Mouse (Mus musculus): ENCODE data around the gene Safb2. TPM values are rescaled to one million over a fixed set of nuclear protein-coding genes. Genes with fewer than 3 reads are reported as not detected.

The Safb2 gene
- polyA plus RNA-seq, 1 experiment = 339 TPM

DNA sequence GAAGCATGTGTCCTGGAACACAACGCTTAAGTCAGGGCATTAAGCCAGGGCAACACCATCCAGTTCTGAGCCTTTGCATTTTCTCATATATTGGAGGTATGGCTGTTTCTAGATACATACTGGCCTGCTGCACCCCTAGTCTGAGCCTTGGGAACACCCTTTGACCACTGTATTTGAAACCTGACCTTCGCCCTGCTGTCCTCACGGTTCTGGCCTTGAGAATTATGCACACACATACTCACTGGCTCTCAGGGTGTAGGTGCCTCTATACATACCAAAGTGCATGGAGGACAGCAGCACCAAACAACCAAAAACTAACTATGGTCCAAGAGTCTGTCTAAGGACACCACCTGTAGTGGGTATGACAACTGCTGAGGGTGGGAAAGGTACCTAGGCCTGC is 11.4 kb downstream of the Safb2 start:
- no peak for TF ChIP-seq POLR2A (IDR thresholded peaks at IDR 0.05; ENCODE audit: insufficient read depth, low read depth, low read length)
- no peak for TF ChIP-seq CTCF (IDR thresholded peaks at IDR 0.05; ENCODE audit: insufficient read depth, low read depth, low read length)
- no peak overlapping the region for H3K4me3 ChIP-seq (ENCODE audit: insufficient read depth, low read depth, low read length)
- H3K4me1 ChIP-seq (ENCODE audit: control insufficient read depth, insufficient read depth, low read length) = no peaks in the 10 kb centered on the region
- 82% methylated on average over 3 of the region's 3 CpGs for WGBS
- H3K27ac ChIP-seq (ENCODE audit: insufficient read depth, low read depth, low read length) = no peak overlapping the region

DNA sequence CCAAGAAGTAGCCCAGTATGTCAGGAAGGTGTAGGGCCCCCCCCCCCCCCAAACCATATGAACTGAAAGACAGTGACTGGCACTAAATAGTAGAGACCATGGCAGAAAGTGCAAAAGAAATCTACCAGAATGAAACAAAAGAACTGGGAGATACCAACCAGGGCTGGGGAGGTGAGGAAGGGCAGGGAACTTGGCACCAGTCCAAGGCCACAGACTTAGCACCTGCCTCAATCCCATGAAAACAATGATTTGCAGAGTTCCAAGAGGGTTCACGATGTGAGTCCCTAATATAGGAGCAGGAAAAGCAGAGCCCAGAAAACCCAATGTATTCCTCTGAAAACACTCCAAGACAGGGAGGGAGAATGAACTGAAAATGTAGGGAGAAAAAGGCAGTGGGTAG is 12.2 kb downstream of the Safb2 start:
- TF ChIP-seq CTCF (IDR thresholded peaks at IDR 0.05; ENCODE audit: insufficient read depth, low read depth, low read length) (no peak), POLR2A (IDR thresholded peaks at IDR 0.05; ENCODE audit: insufficient read depth, low read depth, low read length) (no peak)
- H3K4me3 ChIP-seq (ENCODE audit: insufficient read depth, low read depth, low read length) = no peak overlapping the region

DNA sequence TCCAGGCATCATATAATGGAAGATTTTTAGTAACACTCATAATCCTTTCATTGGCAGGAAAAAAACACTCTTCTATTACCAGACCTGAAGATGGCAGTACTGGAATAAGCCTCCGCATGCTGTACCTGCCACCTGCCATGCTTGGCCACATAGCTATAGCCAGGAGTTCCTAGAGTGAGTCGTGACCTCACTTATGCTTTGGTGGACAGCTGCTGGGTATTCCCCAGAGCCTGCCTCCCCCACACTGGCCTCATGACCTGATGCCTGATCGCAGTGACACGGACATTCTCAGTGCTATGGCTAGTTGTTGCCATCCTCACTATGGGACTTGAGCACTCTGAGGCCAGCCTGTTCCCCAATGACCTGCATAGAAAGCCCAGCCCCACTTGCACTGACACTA is 14.1 kb downstream of the Safb2 start:
- Histone ChIP-seq H3K27ac (ENCODE audit: insufficient read depth, low read depth, low read length) (no peak overlapping the region), H3K4me1 (ENCODE audit: control insufficient read depth, insufficient read depth, low read length) (no peaks in the 10 kb centered on the region), H3K4me3 (ENCODE audit: insufficient read depth, low read depth, low read length) (no peak overlapping the region)
- 89% methylated on average over 4 of the region's 4 CpGs for WGBS
- TF ChIP-seq POLR2A (IDR thresholded peaks at IDR 0.05; ENCODE audit: insufficient read depth, low read depth, low read length) (no peak), CTCF (IDR thresholded peaks at IDR 0.05; ENCODE audit: insufficient read depth, low read depth, low read length) (no peak)

More for the DNA sequence above, 12.2 kb downstream of the Safb2 start:
- Histone ChIP-seq H3K27ac (ENCODE audit: insufficient read depth, low read depth, low read length) (no peak overlapping the region), H3K4me1 (ENCODE audit: control insufficient read depth, insufficient read depth, low read length) (no peaks in the 10 kb centered on the region)
- 7% methylated on average over 1 of the region's 1 CpGs for WGBS

DNA sequence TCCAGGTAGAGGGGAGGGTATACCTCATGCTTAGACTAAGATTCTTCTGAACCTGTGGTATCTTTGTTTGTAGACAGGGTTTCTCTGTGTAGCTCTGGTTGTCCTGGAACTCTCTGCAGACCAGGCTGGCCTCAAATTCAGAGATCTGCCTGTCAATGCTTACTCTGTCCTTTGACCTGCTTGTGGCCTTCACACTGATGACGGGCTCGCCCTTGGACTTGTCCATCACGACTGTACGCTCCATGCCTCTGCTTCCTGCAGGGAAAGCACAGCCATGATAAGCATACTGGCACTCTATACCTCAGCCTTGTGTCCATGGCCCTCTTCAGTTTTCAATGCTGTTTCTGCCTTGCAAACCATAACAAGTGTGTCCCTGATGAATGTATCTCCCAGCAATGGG is 17.0 kb downstream of the Safb2 start:
- Histone ChIP-seq H3K27ac (ENCODE audit: insufficient read depth, low read depth, low read length) (no peak overlapping the region), H3K4me3 (ENCODE audit: insufficient read depth, low read depth, low read length) (no peak overlapping the region), H3K4me1 (ENCODE audit: control insufficient read depth, insufficient read depth, low read length) (no peaks in the 10 kb centered on the region)
- 94% methylated on average over 4 of the region's 4 CpGs for WGBS
- TF ChIP-seq CTCF (IDR thresholded peaks at IDR 0.05; ENCODE audit: insufficient read depth, low read depth, low read length) (no peak), POLR2A (IDR thresholded peaks at IDR 0.05; ENCODE audit: insufficient read depth, low read depth, low read length) (no peak)

DNA sequence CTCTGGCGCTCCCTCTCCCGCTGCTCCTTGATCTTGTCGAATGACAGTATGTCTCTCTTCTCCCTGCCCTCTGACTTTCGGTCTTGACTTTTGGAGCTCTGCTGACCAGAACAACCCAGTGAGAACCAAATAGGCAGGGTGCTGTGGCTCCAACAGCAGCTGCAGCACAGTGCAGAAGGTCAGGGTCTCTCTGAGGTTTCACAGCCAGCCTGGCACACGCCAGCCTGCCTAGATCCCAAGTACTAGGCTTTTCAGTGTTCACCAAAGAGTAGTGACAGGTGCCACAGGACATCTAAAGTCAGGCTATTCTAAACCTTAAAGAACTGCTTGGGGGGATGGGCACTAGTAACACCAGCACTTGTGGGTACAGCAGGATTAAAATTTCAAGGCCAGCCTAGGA is 17.5 kb downstream of the Safb2 start:
- 91% methylated on average over 5 of the region's 5 CpGs for WGBS
- Histone ChIP-seq H3K4me3 (ENCODE audit: insufficient read depth, low read depth, low read length) (no peak overlapping the region), H3K27ac (ENCODE audit: insufficient read depth, low read depth, low read length) (no peak overlapping the region), H3K4me1 (ENCODE audit: control insufficient read depth, insufficient read depth, low read length) (no peaks in the 10 kb centered on the region)
- TF ChIP-seq POLR2A (IDR thresholded peaks at IDR 0.05; ENCODE audit: insufficient read depth, low read depth, low read length) (no peak), CTCF (IDR thresholded peaks at IDR 0.05; ENCODE audit: insufficient read depth, low read depth, low read length) (no peak)

DNA sequence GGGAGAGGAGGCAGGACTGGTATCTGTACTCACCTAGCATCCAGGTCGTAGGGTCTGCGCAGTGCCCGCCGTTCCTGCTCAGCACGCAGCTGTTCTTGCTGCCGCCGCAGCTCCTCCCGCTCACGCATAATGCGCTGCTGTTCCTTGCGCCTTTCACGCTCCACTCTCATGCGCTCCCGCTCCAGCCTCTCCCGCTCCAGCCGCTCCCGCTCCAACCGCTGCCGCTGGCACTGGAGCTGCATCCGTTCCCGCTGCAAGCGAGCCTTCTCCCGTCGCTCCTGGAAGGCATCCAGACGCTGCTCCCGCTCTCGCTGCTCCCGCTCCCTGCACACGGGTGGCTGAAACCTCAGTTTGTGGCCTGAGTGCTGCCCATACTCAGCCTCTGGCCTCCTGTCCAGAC is 18.1 kb downstream of the Safb2 start:
- Histone ChIP-seq H3K4me3 (ENCODE audit: insufficient read depth, low read depth, low read length) (no peak overlapping the region), H3K27ac (ENCODE audit: insufficient read depth, low read depth, low read length) (no peak overlapping the region), H3K4me1 (ENCODE audit: control insufficient read depth, insufficient read depth, low read length) (no peaks in the 10 kb centered on the region)
- TF ChIP-seq POLR2A (IDR thresholded peaks at IDR 0.05; ENCODE audit: insufficient read depth, low read depth, low read length) (no peak), CTCF (IDR thresholded peaks at IDR 0.05; ENCODE audit: insufficient read depth, low read depth, low read length) (no peak)
- 86% methylated on average over 29 of the region's 29 CpGs for WGBS

DNA sequence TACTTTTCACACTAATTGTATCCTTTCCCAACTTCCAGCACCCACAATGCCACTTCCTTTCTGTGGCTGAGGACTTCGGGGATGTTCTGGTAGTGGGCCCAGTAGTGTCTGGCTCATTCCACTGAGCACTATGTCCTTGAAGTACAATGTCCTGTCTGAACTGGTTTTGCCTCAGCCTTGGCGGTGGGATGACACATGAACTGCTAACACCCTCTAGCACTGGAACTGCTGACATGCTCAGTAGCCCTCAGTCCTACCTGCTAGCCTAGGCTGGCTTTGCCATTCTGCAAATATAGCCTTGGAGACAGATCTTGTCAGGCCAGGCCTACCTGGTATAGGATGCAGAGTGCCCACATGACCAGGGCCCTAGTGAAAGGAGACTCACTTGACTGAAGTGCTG is 22.5 kb downstream of the Safb2 start:
- TF ChIP-seq POLR2A (IDR thresholded peaks at IDR 0.05; ENCODE audit: insufficient read depth, low read depth, low read length) (no peak), CTCF (IDR thresholded peaks at IDR 0.05; ENCODE audit: insufficient read depth, low read depth, low read length) (no peak)
- no peaks in the 10 kb centered on the region for H3K4me1 ChIP-seq (ENCODE audit: control insufficient read depth, insufficient read depth, low read length)
- no peak overlapping the region for H3K4me3 ChIP-seq (ENCODE audit: insufficient read depth, low read depth, low read length)
- H3K27ac ChIP-seq (ENCODE audit: insufficient read depth, low read depth, low read length) = no peak overlapping the region
- WGBS = 88% methylated on average over 2 of the region's 2 CpGs

DNA sequence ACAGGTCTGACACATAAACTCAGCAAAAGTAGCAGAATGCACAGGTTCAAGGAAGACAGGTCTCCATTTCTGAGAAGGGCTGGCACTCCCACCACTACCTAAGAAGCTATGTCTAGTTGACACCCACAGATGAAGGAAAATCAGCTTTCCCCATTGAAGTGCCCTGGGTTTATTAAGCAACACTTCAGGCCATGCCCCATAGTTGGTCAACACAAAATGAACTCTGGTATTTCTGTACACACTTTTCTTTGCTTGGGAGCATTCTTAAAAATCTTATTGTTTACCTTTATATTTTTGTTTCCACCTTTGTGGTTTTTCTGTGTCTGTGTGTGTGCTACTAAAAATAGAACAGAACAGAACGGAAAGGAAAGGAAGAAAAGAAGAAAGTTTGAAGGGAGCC is 24.3 kb downstream of the Safb2 start:
- TF ChIP-seq CTCF (IDR thresholded peaks at IDR 0.05; ENCODE audit: insufficient read depth, low read depth, low read length) (no peak), POLR2A (IDR thresholded peaks at IDR 0.05; ENCODE audit: insufficient read depth, low read depth, low read length) (no peak)
- H3K27ac ChIP-seq (ENCODE audit: insufficient read depth, low read depth, low read length) = no peak overlapping the region
- 28% methylated on average over 1 of the region's 1 CpGs for WGBS
- no peak overlapping the region for H3K4me3 ChIP-seq (ENCODE audit: insufficient read depth, low read depth, low read length)
- H3K4me1 ChIP-seq (ENCODE audit: control insufficient read depth, insufficient read depth, low read length) = no peaks in the 10 kb centered on the region

DNA sequence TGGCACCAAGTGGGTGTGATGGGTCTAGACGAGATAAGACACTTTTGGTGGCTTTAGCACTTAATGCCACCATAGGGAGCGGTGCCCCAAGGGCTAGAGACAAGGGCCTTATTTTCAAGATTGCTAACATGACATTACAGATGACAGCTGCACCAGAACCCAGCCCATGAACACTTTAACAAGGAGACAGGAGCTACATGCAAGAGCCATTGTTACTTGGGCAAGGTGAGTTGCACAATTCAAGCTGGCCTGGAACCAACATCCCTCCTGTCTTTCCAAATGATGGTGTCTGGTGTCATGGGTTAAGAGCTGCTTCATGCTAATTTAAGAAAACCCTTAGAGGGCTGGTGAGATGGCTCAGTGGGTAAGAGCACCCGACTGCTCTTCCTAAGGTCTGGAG is 25.0 kb downstream of the Safb2 start:
- Histone ChIP-seq H3K27ac (ENCODE audit: insufficient read depth, low read depth, low read length) (no peak overlapping the region), H3K4me1 (ENCODE audit: control insufficient read depth, insufficient read depth, low read length) (no peaks in the 10 kb centered on the region; the same call in 1 of the 2 replicates), H3K4me3 (ENCODE audit: insufficient read depth, low read depth, low read length) (no peak overlapping the region)
- WGBS = 71% methylated on average over 3 of the region's 3 CpGs
- TF ChIP-seq POLR2A (IDR thresholded peaks at IDR 0.05; ENCODE audit: insufficient read depth, low read depth, low read length) = no peak
- no peak for TF ChIP-seq CTCF (IDR thresholded peaks at IDR 0.05; ENCODE audit: insufficient read depth, low read depth, low read length)

DNA sequence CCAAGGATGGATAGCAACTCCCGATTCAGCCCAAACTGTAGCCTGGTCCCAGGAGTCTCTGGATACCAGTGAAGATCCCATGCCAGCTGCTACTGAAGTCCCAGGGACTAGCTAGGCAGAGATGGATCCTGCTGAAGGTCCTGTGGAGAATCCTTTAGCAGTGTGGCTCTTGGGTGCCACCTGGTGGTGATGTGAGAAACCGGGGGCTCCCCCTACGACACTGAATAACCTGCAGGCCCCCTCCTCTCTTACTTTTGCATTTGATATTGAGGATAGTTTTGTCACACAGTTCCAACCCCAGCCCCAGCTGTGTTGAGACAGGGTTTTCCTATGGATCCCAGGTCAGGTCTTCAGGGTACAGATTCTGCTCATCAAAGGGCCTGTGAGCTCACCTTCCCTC is 25.9 kb downstream of the Safb2 start:
- TF ChIP-seq CTCF (IDR thresholded peaks at IDR 0.05; ENCODE audit: insufficient read depth, low read depth, low read length) (peak; percentile 80), POLR2A (IDR thresholded peaks at IDR 0.05; ENCODE audit: insufficient read depth, low read depth, low read length) (no peak)
- Histone ChIP-seq H3K4me3 (ENCODE audit: insufficient read depth, low read depth, low read length) (no peak overlapping the region), H3K27ac (ENCODE audit: insufficient read depth, low read depth, low read length) (no peak overlapping the region), H3K4me1 (ENCODE audit: control insufficient read depth, insufficient read depth, low read length) (no peaks in the 10 kb centered on the region; the same call in 1 of the 2 replicates)
- WGBS = 9% methylated on average over 3 of the region's 3 CpGs

Data from olfactory bulb, adult 2 months (tissue).